Mouse (Mus musculus): Measurements from ENCODE around the gene Nab2. TPM values are rescaled to one million over a fixed set of nuclear protein-coding genes. Genes with fewer than 3 reads are reported as not detected.
A peak's percentile ranks its signal among the peaks of the same experiment; 100 is the strongest.

Gene Nab2
- total and polyA plus RNA-seq, 2 experiments: 8.9 to 16.6 TPM

DNA sequence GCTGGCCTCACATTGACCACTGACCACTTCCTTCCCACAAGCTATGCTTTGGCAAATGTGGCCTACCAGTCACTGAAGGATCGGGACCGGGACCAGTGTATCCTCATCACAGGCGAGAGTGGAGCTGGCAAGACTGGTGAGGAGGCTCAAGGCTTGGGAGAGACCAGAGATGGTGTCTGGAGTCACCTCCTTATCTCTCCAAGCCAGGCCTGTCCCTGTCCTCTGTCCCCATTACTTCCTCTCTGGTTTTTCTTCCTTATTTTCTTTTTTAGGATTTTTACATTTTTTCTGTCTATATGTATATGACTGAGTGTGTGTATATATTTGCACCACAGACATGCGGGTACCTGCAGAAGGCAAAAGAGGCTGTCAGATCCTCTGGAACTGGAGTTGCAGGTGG, 37.4 kb upstream of the Nab2 start:
- no peaks in the 10 kb centered on the region for H3K27me3 ChIP-seq (ENCODE audit: control insufficient read depth, insufficient read depth, low read length)
- WGBS: 88% methylated on average over 4 of the region's 4 CpGs
- no peaks in the 10 kb centered on the region for H3K79me2 ChIP-seq (ENCODE audit: control insufficient read depth, insufficient read depth, low read length)

DNA sequence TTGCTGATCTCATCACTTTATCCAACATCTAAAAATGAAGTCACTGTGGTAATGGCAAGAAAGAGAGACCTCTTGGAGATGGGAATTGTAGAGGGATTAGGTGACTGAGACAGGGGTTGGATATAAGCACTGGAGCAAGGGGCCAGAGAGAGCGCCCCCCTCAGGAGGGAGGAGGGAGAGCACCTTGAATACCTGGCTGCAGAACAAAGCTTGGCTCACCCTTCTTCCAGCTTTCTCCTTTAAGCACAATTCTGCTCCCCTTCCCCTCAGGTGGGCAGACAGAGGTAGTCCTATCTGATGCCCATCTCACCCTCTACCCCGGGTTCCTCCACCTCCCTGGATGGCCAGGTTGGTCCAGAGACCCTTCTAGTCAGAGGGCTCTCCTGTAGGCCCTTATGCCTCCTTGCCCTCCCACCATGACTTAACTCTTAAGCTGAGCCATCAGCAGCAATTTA, 36.4 kb upstream of the Nab2 start, which contains the start of gene Myo1a:
Gene Myo1a (plus strand): TSS at position 405 of the 455 bp plus-strand sequence.
- H3K36me3 ChIP-seq (ENCODE audit: control insufficient read depth, insufficient read depth, low read length): no peaks in the 10 kb centered on the region
- no peak for DNase-seq (ENCODE audit: extremely low read depth, low read depth, low spot score)
- 59% methylated on average over 2 of the region's 2 CpGs for WGBS
- H3K79me2 ChIP-seq (ENCODE audit: control insufficient read depth, insufficient read depth, low read length): no peaks in the 10 kb centered on the region
- TF ChIP-seq CTCF (IDR thresholded peaks at IDR 0.05; ENCODE audit: low read depth, low read length) (0 out of 2 replicates have a peak, but pooled peaks have one; percentile 4), POLR2A (IDR thresholded peaks at IDR 0.05; ENCODE audit: extremely low read depth, insufficient read depth, low read length) (no peak)
- no peaks in the 10 kb centered on the region for H3K4me1 ChIP-seq (ENCODE audit: control insufficient read depth, insufficient read depth, low read length)
- H3K27me3 ChIP-seq (ENCODE audit: control insufficient read depth, insufficient read depth, low read length): no peaks in the 10 kb centered on the region
- H3K27ac ChIP-seq (replicated peaks; ENCODE audit: insufficient read depth, low read depth, low read length): no peak within 1 kb of the TSS
- no peak within 1 kb of the TSS for H3K9ac ChIP-seq (ENCODE audit: low read depth, low read length)
- H3K4me3 ChIP-seq (ENCODE audit: insufficient read depth, low read depth, low read length): no peak within 1 kb of the TSS

More for the DNA sequence above, 37.4 kb upstream of the Nab2 start:
- no peak for TF ChIP-seq CTCF (IDR thresholded peaks at IDR 0.05; ENCODE audit: low read depth, low read length)
- TF ChIP-seq POLR2A (IDR thresholded peaks at IDR 0.05; ENCODE audit: extremely low read depth, insufficient read depth, low read length): no peak
- H3K4me3 ChIP-seq (ENCODE audit: insufficient read depth, low read depth, low read length): no peak overlapping the region
- H3K9ac ChIP-seq (ENCODE audit: low read depth, low read length): no peak overlapping the region
- H3K36me3 ChIP-seq (ENCODE audit: control insufficient read depth, insufficient read depth, low read length): no peaks in the 10 kb centered on the region
- H3K4me1 ChIP-seq (ENCODE audit: control insufficient read depth, insufficient read depth, low read length): no peaks in the 10 kb centered on the region
- no peak for DNase-seq (ENCODE audit: extremely low read depth, low read depth, low spot score)
- no peak overlapping the region for H3K27ac ChIP-seq (replicated peaks; ENCODE audit: insufficient read depth, low read depth, low read length)

DNA sequence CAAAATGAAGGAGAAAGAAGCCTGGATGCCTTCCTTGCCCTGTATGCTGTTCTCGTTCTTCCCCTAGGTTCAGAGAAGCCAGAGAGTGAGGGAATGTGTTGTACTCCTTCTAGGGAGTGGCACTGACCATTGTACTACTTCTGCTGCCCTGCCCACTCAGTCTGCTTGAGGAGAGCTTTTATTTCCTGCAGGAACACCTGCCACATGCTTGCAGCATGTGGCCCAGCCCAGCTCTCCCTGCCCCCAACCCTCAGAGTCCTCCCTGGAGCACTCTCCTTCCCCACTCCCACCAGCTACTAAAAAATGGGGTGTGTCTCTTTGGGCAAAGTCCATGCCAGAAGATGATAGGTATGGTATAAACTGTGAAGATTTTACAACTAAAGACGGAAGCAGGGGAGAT, 35.9 kb upstream of the Nab2 start:
- Histone ChIP-seq H3K27ac (replicated peaks; ENCODE audit: insufficient read depth, low read depth, low read length) (no peak overlapping the region), H3K9ac (ENCODE audit: low read depth, low read length) (no peak overlapping the region), H3K4me1 (ENCODE audit: control insufficient read depth, insufficient read depth, low read length) (no peaks in the 10 kb centered on the region), H3K4me3 (ENCODE audit: insufficient read depth, low read depth, low read length) (no peak overlapping the region), H3K79me2 (ENCODE audit: control insufficient read depth, insufficient read depth, low read length) (no peaks in the 10 kb centered on the region), H3K36me3 (ENCODE audit: control insufficient read depth, insufficient read depth, low read length) (no peaks in the 10 kb centered on the region), H3K27me3 (ENCODE audit: control insufficient read depth, insufficient read depth, low read length) (no peaks in the 10 kb centered on the region)
- TF ChIP-seq CTCF (IDR thresholded peaks at IDR 0.05; ENCODE audit: low read depth, low read length) (no peak), POLR2A (IDR thresholded peaks at IDR 0.05; ENCODE audit: extremely low read depth, insufficient read depth, low read length) (no peak)
- DNase-seq (ENCODE audit: extremely low read depth, low read depth, low spot score): no peak
- WGBS: 42% methylated on average over 2 of the region's 2 CpGs

DNA sequence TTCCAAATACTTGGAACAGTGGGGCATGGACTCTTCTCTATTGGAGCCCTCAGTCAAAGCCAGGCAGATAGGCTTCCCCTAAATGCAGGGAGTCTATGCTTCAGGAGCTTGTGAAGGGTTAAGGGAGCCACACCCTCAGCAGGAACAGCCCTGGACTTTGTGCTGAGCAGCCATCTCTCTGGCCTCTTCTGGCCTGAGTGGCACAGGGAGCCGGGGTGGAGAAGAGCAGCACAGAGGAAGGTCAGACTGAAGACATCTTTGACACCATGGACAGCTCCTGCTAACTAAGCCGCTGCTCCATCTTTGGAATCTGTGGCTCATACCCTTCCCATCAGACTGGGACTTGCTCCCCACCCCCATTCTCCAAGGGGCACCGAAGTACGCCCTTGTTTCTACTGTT, 34.9 kb upstream of the Nab2 start:
- Histone ChIP-seq H3K36me3 (ENCODE audit: control insufficient read depth, insufficient read depth, low read length) (no peaks in the 10 kb centered on the region), H3K27me3 (ENCODE audit: control insufficient read depth, insufficient read depth, low read length) (no peaks in the 10 kb centered on the region), H3K4me1 (ENCODE audit: control insufficient read depth, insufficient read depth, low read length) (no peaks in the 10 kb centered on the region), H3K9ac (ENCODE audit: low read depth, low read length) (no peak overlapping the region), H3K4me3 (ENCODE audit: insufficient read depth, low read depth, low read length) (no peak overlapping the region), H3K79me2 (ENCODE audit: control insufficient read depth, insufficient read depth, low read length) (no peaks in the 10 kb centered on the region), H3K27ac (replicated peaks; ENCODE audit: insufficient read depth, low read depth, low read length) (no peak overlapping the region)
- no peak for TF ChIP-seq POLR2A (IDR thresholded peaks at IDR 0.05; ENCODE audit: extremely low read depth, insufficient read depth, low read length)
- TF ChIP-seq CTCF (IDR thresholded peaks at IDR 0.05; ENCODE audit: low read depth, low read length): no peak
- DNase-seq (ENCODE audit: extremely low read depth, low read depth, low spot score): no peak
- 46% methylated on average over 4 of the region's 4 CpGs for WGBS

DNA sequence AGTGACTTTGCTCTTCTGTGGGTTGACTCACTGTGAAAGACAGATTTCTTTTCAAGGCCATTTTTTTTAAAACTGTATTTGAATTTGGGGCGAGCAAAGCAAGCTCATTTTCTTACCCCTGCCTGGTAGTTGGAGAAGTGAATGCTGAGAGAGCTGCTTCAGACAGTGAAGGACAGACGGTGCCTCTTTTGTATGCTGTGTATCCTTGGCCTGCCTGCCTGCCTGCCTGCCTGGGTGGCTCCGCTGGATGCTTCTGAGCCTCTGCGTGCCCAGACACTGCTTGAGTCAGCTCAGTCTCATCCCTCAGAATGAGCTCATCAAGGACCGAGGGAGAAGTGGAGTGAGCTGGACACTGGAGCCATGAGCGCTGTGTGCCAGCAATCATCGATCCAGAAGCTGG, 30.6 kb upstream of the Nab2 start:
- TF ChIP-seq POLR2A (IDR thresholded peaks at IDR 0.05; ENCODE audit: extremely low read depth, insufficient read depth, low read length) (no peak), CTCF (IDR thresholded peaks at IDR 0.05; ENCODE audit: low read depth, low read length) (no peak)
- Histone ChIP-seq H3K9ac (ENCODE audit: low read depth, low read length) (no peak overlapping the region), H3K27me3 (ENCODE audit: control insufficient read depth, insufficient read depth, low read length) (no peaks in the 10 kb centered on the region), H3K27ac (replicated peaks; ENCODE audit: insufficient read depth, low read depth, low read length) (no peak overlapping the region), H3K4me3 (ENCODE audit: insufficient read depth, low read depth, low read length) (no peak overlapping the region), H3K79me2 (ENCODE audit: control insufficient read depth, insufficient read depth, low read length) (no peaks in the 10 kb centered on the region), H3K36me3 (ENCODE audit: control insufficient read depth, insufficient read depth, low read length) (peaks cover 1% of the 10 kb centered on the region; the same call in 1 of the 2 replicates), H3K4me1 (ENCODE audit: control insufficient read depth, insufficient read depth, low read length) (no peaks in the 10 kb centered on the region)
- DNase-seq (ENCODE audit: extremely low read depth, low read depth, low spot score): no peak
- 96% methylated on average over 7 of the region's 7 CpGs for WGBS

DNA sequence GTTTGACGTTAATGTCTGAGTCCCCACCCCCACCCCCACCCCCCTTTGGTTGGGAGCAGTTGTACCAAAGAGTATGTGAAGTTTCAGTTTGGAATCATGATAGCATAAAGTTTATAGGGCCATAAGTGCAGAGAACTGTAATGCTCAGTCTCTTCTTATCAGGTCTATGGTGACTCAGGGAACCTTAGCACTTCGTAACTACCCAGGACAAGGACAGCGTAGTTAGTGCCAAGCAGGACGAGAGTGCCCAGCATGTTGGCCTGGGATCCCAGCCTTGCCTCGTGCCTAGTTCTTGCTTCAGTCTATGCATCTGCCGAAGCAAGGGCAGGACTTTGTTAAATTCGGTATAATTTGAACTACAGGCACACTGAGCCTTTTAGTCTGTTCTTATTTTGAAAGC, 27.4 kb upstream of the Nab2 start:
- Histone ChIP-seq H3K27me3 (ENCODE audit: control insufficient read depth, insufficient read depth, low read length) (no peaks in the 10 kb centered on the region), H3K4me1 (ENCODE audit: control insufficient read depth, insufficient read depth, low read length) (no peaks in the 10 kb centered on the region), H3K27ac (replicated peaks; ENCODE audit: insufficient read depth, low read depth, low read length) (no peak overlapping the region), H3K79me2 (ENCODE audit: control insufficient read depth, insufficient read depth, low read length) (no peaks in the 10 kb centered on the region), H3K36me3 (ENCODE audit: control insufficient read depth, insufficient read depth, low read length) (peaks cover 1% of the 10 kb centered on the region; the same call in 1 of the 2 replicates), H3K9ac (ENCODE audit: low read depth, low read length) (no peak overlapping the region), H3K4me3 (ENCODE audit: insufficient read depth, low read depth, low read length) (no peak overlapping the region)
- TF ChIP-seq POLR2A (IDR thresholded peaks at IDR 0.05; ENCODE audit: extremely low read depth, insufficient read depth, low read length) (no peak), CTCF (IDR thresholded peaks at IDR 0.05; ENCODE audit: low read depth, low read length) (no peak)
- 95% methylated on average over 7 of the region's 7 CpGs for WGBS
- no peak for DNase-seq (ENCODE audit: extremely low read depth, low read depth, low spot score)

Data from liver, adult 2 months (tissue).